ENCODE assay signal across 26 mouse cellular contexts in the genomic region with DNA sequence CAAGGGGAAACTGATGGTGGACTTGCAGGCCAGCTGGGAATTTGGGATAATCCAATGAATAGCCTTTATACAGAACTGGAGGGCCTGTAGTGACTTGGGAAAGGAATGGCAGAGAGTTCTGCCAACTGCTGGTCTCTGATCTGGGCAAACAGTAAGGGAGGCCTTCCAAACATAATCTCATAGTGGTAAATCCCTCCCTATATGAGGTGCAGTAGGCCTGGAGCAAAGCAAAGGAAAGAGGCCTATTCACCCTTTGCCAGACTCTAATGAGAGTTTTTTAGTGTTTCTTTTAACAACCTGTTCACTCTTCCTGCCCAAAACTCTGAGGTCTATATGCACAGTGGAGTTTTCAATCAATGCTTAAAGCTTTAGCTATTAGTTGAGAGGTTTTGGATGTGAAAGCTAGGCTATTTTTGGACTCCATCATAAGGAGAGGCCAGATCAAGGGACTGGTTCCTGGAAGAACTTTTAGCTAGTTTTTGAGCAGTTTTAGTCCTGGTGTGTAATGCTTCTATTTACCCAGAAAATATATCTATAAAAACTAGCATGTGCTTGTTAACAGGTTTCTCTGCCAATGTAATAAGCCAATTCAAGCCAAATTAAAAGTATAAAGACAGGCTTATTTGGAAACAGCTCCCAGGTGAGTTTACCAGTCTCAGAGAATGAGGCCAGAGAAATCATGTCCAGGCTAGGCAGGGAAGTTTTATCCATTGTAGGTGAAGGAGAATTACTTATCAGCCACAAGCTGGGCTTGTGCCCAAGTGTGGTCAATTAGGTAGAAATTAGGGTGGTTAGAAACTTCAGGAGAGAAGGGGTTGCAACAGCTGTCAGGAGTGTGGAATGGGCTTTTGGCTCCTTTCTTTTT. TPM values are rescaled to one million over a fixed set of nuclear protein-coding genes. Genes with fewer than 3 reads are reported as not detected.
DNase-seq lines count a peak whose midpoint lies in the region; ATAC-seq and TF ChIP-seq lines count a peak whose summit lies in the region.
"Had no signal": no experiment of that assay in that cellular context is flagged by ENCODE, and none has a peak within 500 bp of the region (broad histone marks: within the 10 kb centered on the region; RNA-seq: fewer than 3 reads in every experiment).

No protein-coding gene starts in this region.

- H3K9me3 ChIP-seq in forebrain, embryonic 14.5 days (replicated peaks; ENCODE audit: control insufficient read depth, low read length) = no peaks in the 10 kb centered on the region
- H3K9me3 ChIP-seq in forebrain, embryonic 10.5 days = peaks cover 10% of the 10 kb centered on the region; the same call in 1 of the 2 replicates
- H3K9me3 ChIP-seq in limb, embryonic 13.5 days = peaks cover 12% of the 10 kb centered on the region

- TF ChIP-seq CTCF in kidney, adult 2 months (conservative IDR thresholded peaks at IDR 0.05; ENCODE audit: insufficient read depth, insufficient read length, low read depth, low read length) = no peak

- no peak for TF ChIP-seq POLR2A in kidney, adult 2 months (IDR thresholded peaks at IDR 0.05; ENCODE audit: low read depth, low read length)

- DNase-seq in forebrain, embryonic 14.5 days (ENCODE audit: low spot score) = peak; percentile 38
- DNase-seq in forebrain, embryonic 10.5 days (ENCODE audit: extremely low spot score, low spot score) = no peak
- peak; percentile 70 for DNase-seq in adipocyte (ENCODE audit: low spot score)
- DNase-seq in fat pad, adult 2 months (ENCODE audit: extremely low read depth, low read depth, low spot score) = peak; percentile 80
- no peak for DNase-seq in kidney, adult 2 months
- no peak for DNase-seq in right cerebral cortex, adult 18-20 months
- no peak for DNase-seq in gastrocnemius, postnatal 4 days (ENCODE audit: low spot score in 2 of 2)
- DNase-seq: adrenal gland, postnatal 14 days; B cell, adult 2 months; cerebellum, adult 11-12 months; cerebellum, adult 8-10 months; cerebellum, postnatal 10 days; cerebellum, postnatal 36 days; embryo, embryonic 11 days; gastrocnemius, postnatal 10 days; gastrocnemius, postnatal 36 days; heart, adult 11 months; kidney, adult 8-10 months had no signal

- no peaks in the 10 kb centered on the region for H3K4me1 ChIP-seq in forebrain, embryonic 14.5 days (ENCODE audit: control insufficient read depth, insufficient read depth, low read length)
- H3K4me1 ChIP-seq in forebrain, embryonic 10.5 days = no peaks in the 10 kb centered on the region
- H3K4me1 ChIP-seq in limb, embryonic 13.5 days = peaks cover 20% of the 10 kb centered on the region
- no peaks in the 10 kb centered on the region for H3K4me1 ChIP-seq in kidney, adult 2 months (ENCODE audit: control insufficient read depth, insufficient read depth, low read length)
- H3K4me1 ChIP-seq: embryonic facial prominence, embryonic 10.5 days; embryonic facial prominence, embryonic 13.5 days; hindbrain, embryonic 12.5 days; hindbrain, embryonic 15.5 days had no signal

- no peak overlapping the region for H3K9ac ChIP-seq in forebrain, embryonic 14.5 days (ENCODE audit: low read length)
- H3K9ac ChIP-seq in limb, embryonic 13.5 days = no peak overlapping the region
- H3K9ac ChIP-seq: embryonic facial prominence, embryonic 13.5 days; hindbrain, embryonic 12.5 days; hindbrain, embryonic 15.5 days had no signal

- H3K27me3 ChIP-seq in forebrain, embryonic 14.5 days (replicated peaks; ENCODE audit: control insufficient read depth, insufficient read depth, low read length) = no peaks in the 10 kb centered on the region
- no peaks in the 10 kb centered on the region for H3K27me3 ChIP-seq in forebrain, embryonic 10.5 days (ENCODE audit: poor library complexity, severe bottlenecking)
- H3K27me3 ChIP-seq in limb, embryonic 13.5 days = no peaks in the 10 kb centered on the region
- no peaks in the 10 kb centered on the region for H3K27me3 ChIP-seq in kidney, adult 2 months (replicated peaks; ENCODE audit: control insufficient read depth, insufficient read depth, low read length)
- H3K27me3 ChIP-seq: embryonic facial prominence, embryonic 13.5 days; hindbrain, embryonic 12.5 days; hindbrain, embryonic 15.5 days had no signal

- peak; percentile 40; the same call in 1 of the 2 replicates for ATAC-seq in forebrain, embryonic 14.5 days
- peak; percentile 82 for ATAC-seq in limb, embryonic 13.5 days (ENCODE audit: low FRiP score, low read depth)
- ATAC-seq: intestine, postnatal 0 days had no signal

- H3K4me3 ChIP-seq in forebrain, embryonic 14.5 days (ENCODE audit: low read depth, low read length) = no peak overlapping the region
- H3K4me3 ChIP-seq in forebrain, embryonic 10.5 days = no peak overlapping the region
- no peak overlapping the region for H3K4me3 ChIP-seq in limb, embryonic 13.5 days
- H3K4me3 ChIP-seq in kidney, adult 2 months (ENCODE audit: insufficient read depth, low read depth, low read length) = no peak overlapping the region
- H3K4me3 ChIP-seq: embryonic facial prominence, embryonic 10.5 days; embryonic facial prominence, embryonic 13.5 days; erythroblast, embryonic 14.5 days; hindbrain, embryonic 12.5 days; hindbrain, embryonic 15.5 days had no signal

- H3K4me2 ChIP-seq in forebrain, embryonic 14.5 days (ENCODE audit: low read length) = no peak overlapping the region
- no peak overlapping the region for H3K4me2 ChIP-seq in limb, embryonic 13.5 days (replicated peaks)
- H3K4me2 ChIP-seq: embryonic facial prominence, embryonic 13.5 days; heart, embryonic 11.5 days; hindbrain, embryonic 12.5 days; hindbrain, embryonic 15.5 days had no signal

- H3K27ac ChIP-seq in forebrain, embryonic 14.5 days (ENCODE audit: low read depth, low read length) = no peak overlapping the region
- H3K27ac ChIP-seq in forebrain, embryonic 10.5 days = no peak overlapping the region
- H3K27ac ChIP-seq in limb, embryonic 13.5 days = peak overlapping the region; percentile 79
- no peak overlapping the region for H3K27ac ChIP-seq in kidney, adult 2 months (ENCODE audit: insufficient read depth, low read depth, low read length)
- H3K27ac ChIP-seq: embryonic facial prominence, embryonic 10.5 days; embryonic facial prominence, embryonic 13.5 days; hindbrain, embryonic 12.5 days; hindbrain, embryonic 15.5 days had no signal

- H3K36me3 ChIP-seq in forebrain, embryonic 14.5 days (ENCODE audit: control insufficient read depth, insufficient read depth, low read length) = no peaks in the 10 kb centered on the region
- H3K36me3 ChIP-seq in forebrain, embryonic 10.5 days (replicated peaks) = no peaks in the 10 kb centered on the region
- no peaks in the 10 kb centered on the region for H3K36me3 ChIP-seq in limb, embryonic 13.5 days
- H3K36me3 ChIP-seq in kidney, adult 2 months (ENCODE audit: control insufficient read depth, insufficient read depth, low read length) = no peaks in the 10 kb centered on the region
- H3K36me3 ChIP-seq: embryonic facial prominence, embryonic 10.5 days; embryonic facial prominence, embryonic 13.5 days; hindbrain, embryonic 12.5 days; hindbrain, embryonic 15.5 days had no signal

RNA-seq across cellular contexts. Expression of gene D3Ertd254e, which starts 30.9 kb away (rescaled TPM):
- 12.2 and 15.9 TPM in 2 replicates for polyA plus RNA-seq in forebrain, embryonic 14.5 days (2014; fragmentation: Nextera tagmentation; extraction: Ambion mirVana)
- polyA plus RNA-seq in forebrain, embryonic 10.5 days (2016; fragmentation: Nextera tagmentation; extraction: Ambion mirVana) = 7.7 and 8.4 TPM in 2 replicates
- 10.3 and 10.7 TPM in 2 replicates for polyA plus RNA-seq in limb, embryonic 13.5 days (2015; fragmentation: Nextera tagmentation; extraction: Ambion mirVana)
- 1.0 and 1.3 TPM in 2 replicates for polyA plus RNA-seq in kidney, adult 2 months (2012; rRNA removed)
- 1 to 10 TPM; 5.9 to 7.2 TPM for total RNA-seq in gastrocnemius, postnatal 4 days (2021)

RNA-seq across cellular contexts. Expression of gene Acad9, which starts 54.1 kb away (rescaled TPM):
- 98.5 and 100 TPM in 2 replicates for polyA plus RNA-seq in forebrain, embryonic 14.5 days (2014; fragmentation: Nextera tagmentation; extraction: Ambion mirVana)
- polyA plus RNA-seq in forebrain, embryonic 10.5 days (2016; fragmentation: Nextera tagmentation; extraction: Ambion mirVana) = 98.3 and 103 TPM in 2 replicates
- polyA plus RNA-seq in limb, embryonic 13.5 days (2015; fragmentation: Nextera tagmentation; extraction: Ambion mirVana) = 95.3 and 96.2 TPM in 2 replicates
- polyA plus RNA-seq in kidney, adult 2 months (2012; rRNA removed) = 41.1 and 45.5 TPM in 2 replicates
- total RNA-seq in gastrocnemius, postnatal 4 days (2021) = 10 to 100 TPM; 27.4 to 32.6 TPM

Comparison
In these comparisons a context has a peak if more than half of its experiments do, and no peak if none do; other contexts are left out.
1. DNase-seq: peak in forebrain, embryonic 14.5 days (single experiment), adipocyte (single experiment) and fat pad, adult 2 months (single experiment); none in forebrain, embryonic 10.5 days (single experiment), kidney, adult 2 months (single experiment), right cerebral cortex, adult 18-20 months (single experiment) and gastrocnemius, postnatal 4 days (0 of 2).